Mouse (Mus musculus) common myeloid progenitor, adult 5-6 weeks (primary cell): ENCODE data around the gene Stk10. TPM values are rescaled to one million over a fixed set of nuclear protein-coding genes. Genes with fewer than 3 reads are reported as not detected.

Source experiments
- ATAC-seq: replicated peaks from 2 replicates; pipeline ENCODE4 v1.8.0; 2016; ENCODE audit warnings: low read depth, mild to moderate bottlenecking, moderate TSS enrichment, inconsistent platforms; ENCODE audit not compliant: poor library complexity, severe bottlenecking
- total RNA-seq: library from RNA; stranded (forward); fragments of 200-1000, 187-1606 nt; gene quantifications from 2 replicates; pipeline ENCODE4 v1.2.3, GENCODE M21; 2017

Gene Stk10
- total RNA-seq, 1 experiment from 2014 or later: 20.9 TPM

DNA sequence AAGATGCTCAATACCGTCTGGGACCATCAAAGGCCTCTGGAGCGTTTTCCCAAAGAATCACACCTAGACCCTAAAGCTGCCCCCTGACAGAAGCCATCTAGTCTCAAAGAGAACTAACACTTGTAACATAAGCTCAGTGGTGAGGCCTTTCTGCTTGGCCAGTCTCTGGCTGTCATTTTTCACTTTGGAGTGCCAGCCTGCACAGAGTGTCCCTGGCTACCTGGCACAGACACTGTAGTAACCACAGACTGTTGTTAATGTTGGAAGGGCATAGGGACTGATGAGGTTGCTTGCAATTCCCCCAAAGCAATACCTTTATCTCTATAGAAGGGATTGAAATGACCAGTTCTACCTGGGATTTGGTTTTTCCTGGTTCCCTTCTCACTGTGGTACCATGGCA lies 11.9 kb upstream of the Stk10 start:
- no peak for ATAC-seq

- no peak for ATAC-seq
Observed at GRCm38 (mm10) chr11:32524122-32524920, 8.8 kb upstream of the Stk10 start.

DNA sequence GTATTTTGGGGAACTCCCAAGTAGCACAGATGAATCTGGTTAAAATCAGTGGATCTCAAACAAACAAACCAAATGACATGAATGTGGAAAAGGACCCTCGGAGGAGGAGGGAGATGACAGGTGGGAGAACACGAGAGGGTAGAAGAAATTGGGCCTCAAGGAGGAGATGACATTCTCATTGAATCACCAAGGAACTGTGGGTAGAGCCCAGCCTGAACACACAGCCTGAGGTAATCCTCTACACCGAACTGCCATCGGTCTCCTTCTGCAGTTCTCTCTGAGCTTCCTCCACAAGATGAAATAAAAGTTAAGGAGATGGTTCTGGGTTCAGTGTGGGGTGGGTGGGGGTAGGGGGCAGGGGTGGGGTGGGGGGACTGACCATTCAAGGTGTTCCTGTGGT lies 6.1 kb upstream of the Stk10 start:
- ATAC-seq: no peak

- 0 out of 2 replicates have a peak, but pooled peaks have one; percentile 24 for ATAC-seq
Observed at GRCm38 (mm10) chr11:32530151-32530550, 3.0 kb upstream of the Stk10 start.

DNA sequence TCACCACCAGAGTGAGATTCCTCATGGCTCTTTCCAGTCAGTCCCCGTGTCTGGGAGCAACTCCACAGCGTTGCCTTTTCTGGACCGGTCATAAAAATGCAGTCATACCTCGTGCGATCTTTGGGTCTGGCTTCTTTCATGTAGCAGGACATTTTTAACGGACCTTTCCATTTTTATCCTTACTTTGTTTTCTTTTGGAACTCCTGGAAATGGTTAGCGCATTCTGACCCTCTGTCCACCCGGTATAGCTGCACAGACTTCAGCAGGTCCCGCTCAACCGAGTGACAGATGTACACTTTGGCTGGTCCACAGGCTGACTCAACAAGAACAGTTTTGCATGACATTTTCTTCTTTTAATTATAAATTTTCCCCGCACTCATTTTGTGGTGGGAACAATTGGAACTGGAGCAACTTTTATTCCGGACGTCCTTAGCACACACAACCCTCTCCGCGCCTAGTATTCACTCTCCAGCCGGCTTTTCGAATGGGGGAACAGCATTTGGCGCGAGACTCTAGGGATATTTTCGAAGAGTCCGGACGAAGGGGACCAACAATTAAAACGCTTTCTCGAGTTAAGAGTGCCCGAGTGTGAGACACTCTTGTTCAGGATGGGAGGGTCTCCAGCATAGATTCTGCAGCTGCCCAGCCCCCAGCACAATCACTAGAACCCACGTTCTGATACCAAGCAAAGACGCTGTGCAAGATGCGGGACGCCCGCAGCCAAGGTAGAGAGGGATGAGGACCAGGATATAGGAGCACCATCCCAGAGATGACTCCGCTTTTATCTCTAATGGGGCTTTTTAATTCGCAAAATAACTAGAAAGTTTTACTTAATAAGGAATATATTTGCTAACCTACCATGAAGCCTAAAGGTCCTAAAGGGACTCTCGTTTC lies 987 bp upstream of the Stk10 start, which contains the start of gene Efcab9:
Efcab9 (minus strand) TSS at position 211 of the 894 bp plus-strand sequence.
- no peak for ATAC-seq

DNA sequence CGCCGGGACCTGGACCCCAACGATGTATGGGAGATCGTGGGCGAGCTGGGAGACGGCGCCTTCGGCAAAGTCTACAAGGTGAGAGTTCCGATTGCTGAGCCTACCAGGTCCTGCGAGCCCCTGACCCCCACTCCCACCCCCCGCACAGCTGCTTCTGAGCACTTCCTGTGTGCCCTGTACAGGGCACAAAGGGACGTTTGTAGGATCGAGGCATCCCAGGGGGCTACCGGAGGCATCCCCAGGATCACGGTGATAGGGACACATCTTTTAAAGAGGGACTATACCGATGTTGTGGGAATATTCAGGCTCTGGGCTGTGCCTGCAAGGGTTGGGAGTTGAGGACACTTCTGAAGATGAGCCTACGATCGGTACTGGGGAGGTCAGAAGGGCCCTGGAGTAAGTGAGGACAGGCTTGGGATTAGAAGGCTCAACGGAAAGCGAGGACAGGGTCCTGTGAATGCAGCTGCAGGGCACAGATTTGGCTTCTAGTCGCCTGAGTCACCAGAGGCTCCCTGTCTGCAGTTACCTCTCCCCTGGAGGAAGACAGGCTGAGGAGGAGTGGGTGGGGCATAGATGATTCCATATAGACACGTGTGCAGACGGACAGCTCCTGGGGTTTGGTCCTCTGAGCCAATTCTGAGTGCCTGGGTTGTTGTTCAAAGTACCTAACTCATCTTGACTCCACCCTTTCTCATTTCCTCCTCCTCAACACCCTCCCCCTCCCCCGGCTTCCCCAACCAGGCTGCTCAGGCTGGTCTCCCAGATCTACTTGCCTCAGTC lies 567 bp downstream of the Stk10 start:
- peak; percentile 65 for ATAC-seq

GRCm38 (mm10) chr11:32534453-32535075 lies 1.5 kb downstream of the Stk10 start:
- no peak for ATAC-seq

- ATAC-seq: no peak
Observed at GRCm38 (mm10) chr11:32535646-32536045, 2.5 kb downstream of the Stk10 start.

GRCm38 (mm10) chr11:32536954-32537353 lies 3.8 kb downstream of the Stk10 start:
- ATAC-seq: no peak

GRCm38 (mm10) chr11:32538435-32538834 lies 5.3 kb downstream of the Stk10 start:
- ATAC-seq: no peak

- 0 out of 2 replicates have a peak, but pooled peaks have one; percentile 2 for ATAC-seq
Observed at GRCm38 (mm10) chr11:32538846-32539245, 5.7 kb downstream of the Stk10 start.

- no peak for ATAC-seq
Observed at GRCm38 (mm10) chr11:32539717-32540116, 6.6 kb downstream of the Stk10 start.

DNA sequence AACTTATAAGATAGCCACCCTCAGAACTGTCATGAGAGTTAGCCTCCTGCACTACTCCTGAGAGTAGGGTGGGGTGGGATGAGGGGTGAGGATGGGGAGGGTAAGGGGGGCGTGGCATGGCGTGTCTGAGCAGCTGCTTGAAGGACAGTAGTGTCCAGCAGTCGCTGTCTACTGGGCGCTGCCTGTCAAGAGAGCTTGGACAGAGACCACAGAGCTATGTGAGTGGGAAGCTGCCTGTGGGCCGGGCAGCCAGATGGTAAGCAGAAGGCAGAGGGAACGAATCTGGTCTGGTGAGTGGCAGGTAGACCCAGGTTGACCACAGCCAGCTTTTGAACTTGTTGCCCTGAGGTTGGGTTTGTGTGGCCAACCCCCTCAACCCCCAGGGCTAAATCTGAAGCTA lies 7.4 kb downstream of the Stk10 start:
- ATAC-seq: no peak

- peak; percentile 16 for ATAC-seq
Observed at GRCm38 (mm10) chr11:32542181-32542580, 9.1 kb downstream of the Stk10 start.

GRCm38 (mm10) chr11:32542687-32543411 lies 9.7 kb downstream of the Stk10 start:
- ATAC-seq: peak; percentile 93

GRCm38 (mm10) chr11:32544041-32544440 lies 10.9 kb downstream of the Stk10 start:
- no peak for ATAC-seq

- no peak for ATAC-seq
Observed at GRCm38 (mm10) chr11:32544497-32544896, 11.4 kb downstream of the Stk10 start.

DNA sequence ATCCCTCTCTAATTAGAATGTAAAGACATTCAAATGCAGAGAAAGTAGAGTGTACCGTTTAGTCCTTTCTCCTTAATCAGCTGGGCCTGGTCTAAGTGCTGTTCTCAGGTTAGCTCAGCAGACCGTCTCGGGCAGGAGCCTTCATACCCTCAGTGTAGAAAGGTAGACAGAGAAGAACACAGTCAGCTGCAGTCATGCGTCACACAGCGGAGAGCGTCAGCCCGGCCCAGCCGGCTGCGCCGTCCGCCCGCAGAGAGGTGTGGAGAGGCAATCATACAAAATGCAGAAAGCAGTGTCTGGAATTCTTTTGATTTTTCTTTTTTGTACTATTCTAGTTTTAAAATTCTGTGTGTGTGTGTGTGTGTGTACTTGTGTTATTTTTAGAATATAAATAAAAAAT lies 12.5 kb downstream of the Stk10 start:
- no peak for ATAC-seq

GRCm38 (mm10) chr11:32546483-32546882 lies 13.4 kb downstream of the Stk10 start:
- no peak for ATAC-seq
